Mouse (Mus musculus) Patski (cell line): Measurements from ENCODE around the gene Dgkk. TPM values are rescaled to one million over a fixed set of nuclear protein-coding genes. Genes with fewer than 3 reads are reported as not detected.
A peak's percentile ranks its signal among the peaks of the same experiment; 100 is the strongest.
"Not testable (repeated sequence)": the region's sequence is repeated elsewhere in the genome, so short reads cannot be mapped to it uniquely, and the experiment has no call there.

Source experiments
- ATAC-seq: fragments of 100-300 bp; one replicate; pipeline ENCODE4 v1.8.0; 2021
- CTCF ChIA-PET: fragments of 350-600 bp; sonication (Branson Sonifier 250); formaldehyde crosslinking; loops from one replicate; lab custom pipeline; 2022; ENCODE audit warnings: inconsistent platforms; lab: Charles Lee
- POLR2A ChIA-PET: fragments of 350-600 bp; sonication (Branson Sonifier 250); formaldehyde crosslinking; loops from one replicate; lab custom pipeline; 2022; ENCODE audit warnings: antibody characterized with exemption, inconsistent platforms; lab: Charles Lee
- DNase-seq: peaks from one replicate; pipeline ENCODE4 v3.0.0-alpha.2; 2011; ENCODE audit warnings: low read depth, low spot score
- H3K27me3 ChIP-seq: fragments of 371-371 bp; one replicate; pipeline ENCODE4 v1.5.1; 2021
- CTCF ChIP-seq: fragments of 100-300 bp; IDR thresholded peaks from one replicate; pipeline ENCODE4 v1.5.1; 2021
- in situ Hi-C: fragments of 300-500 bp; cut with MboI; formaldehyde crosslinking; loops from 3 replicates; pipeline ENCODE4 v1.11.1; 2018; ENCODE audit warnings: low pct_unique_long_range_greater_than_20kb, mixed read lengths
- polyA plus RNA-seq: library from polyadenylated mRNA; unstranded; gene quantifications from one replicate; pipeline ENCODE4 v1.2.3, GENCODE M21; 2021

Dgkk gene
- polyA plus RNA-seq = not detected

DNA sequence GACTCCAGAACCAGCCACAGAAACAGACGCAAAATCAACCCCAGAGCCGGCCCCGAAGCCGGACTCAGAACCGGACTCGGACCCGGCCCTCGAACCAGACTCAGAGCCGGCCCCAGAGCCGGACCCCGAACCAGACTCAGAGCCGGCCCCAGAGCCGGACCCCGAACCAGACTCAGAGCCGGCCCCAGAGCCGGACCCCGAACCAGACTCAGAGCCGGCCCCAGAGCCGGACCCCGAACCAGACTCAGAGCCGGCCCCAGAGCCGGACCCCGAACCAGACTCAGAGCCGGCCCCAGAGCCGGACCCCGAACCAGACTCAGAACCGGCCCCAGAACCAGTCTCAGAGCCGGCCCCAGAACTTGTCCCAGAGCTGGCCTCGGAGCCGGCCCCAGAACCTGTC lies at the start of gene Dgkk:
Dgkk (plus strand) TSS at position 301 of the 400 bp plus-strand sequence.
- POLR2A ChIA-PET, CTCF ChIA-PET, in situ Hi-C loops, DNase-seq, ATAC-seq: not testable (repeated sequence)
- peaks cover 50% of the 10 kb centered on the region for H3K27me3 ChIP-seq

DNA sequence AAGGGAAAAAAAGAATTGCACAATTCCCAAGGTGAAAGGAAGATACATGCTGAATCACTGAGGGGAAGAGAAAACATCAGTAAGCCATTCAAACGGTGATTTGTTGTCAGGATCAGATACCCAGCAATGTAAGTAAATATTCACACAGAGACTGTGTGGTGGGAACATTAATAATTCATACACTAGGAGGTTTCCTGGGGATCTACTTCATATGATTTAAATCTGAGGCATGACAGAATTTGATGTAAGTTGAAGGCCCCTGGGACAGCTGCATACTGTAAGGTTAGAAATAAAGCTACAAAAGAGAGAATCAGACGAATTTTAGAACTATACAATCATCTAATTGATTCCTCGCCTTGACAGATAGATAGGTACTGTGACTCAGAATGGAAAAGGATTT lies 45.1 kb upstream of the Dgkk start:
- in situ Hi-C loops = no loop called here
- DNase-seq = no peak
- ATAC-seq = no peak
- ChIA-PET CTCF (no interaction called here), POLR2A (no interaction called here)
- TF ChIP-seq CTCF = no peak
- H3K27me3 ChIP-seq = peaks cover 76% of the 10 kb centered on the region

DNA sequence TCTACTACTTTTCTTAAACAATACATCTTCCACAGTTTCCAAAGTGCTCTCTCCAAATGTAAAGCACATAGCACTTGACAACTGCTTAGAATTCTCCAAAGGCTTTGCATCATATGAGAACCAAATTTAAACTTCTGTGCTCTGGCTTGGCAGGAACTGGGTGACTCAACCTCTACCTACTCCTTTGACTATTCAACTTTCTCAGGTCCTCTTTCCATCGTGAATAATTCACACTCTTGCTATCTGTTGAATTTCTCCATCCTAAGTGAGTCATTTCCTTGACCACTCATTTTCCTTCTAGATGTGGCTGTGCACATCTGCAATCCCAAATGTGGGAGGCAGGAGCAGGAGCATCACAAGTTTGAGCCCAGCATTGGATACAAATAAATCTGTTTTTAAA lies 28.4 kb upstream of the Dgkk start:
- in situ Hi-C loops = no loop called here
- no peak for DNase-seq
- POLR2A ChIA-PET = no interaction called here
- H3K27me3 ChIP-seq = peaks cover 78% of the 10 kb centered on the region
- CTCF ChIA-PET = no interaction called here
- no peak for ATAC-seq
- no peak for TF ChIP-seq CTCF

- peaks cover 74% of the 10 kb centered on the region for H3K27me3 ChIP-seq
- no peak for TF ChIP-seq CTCF
- POLR2A ChIA-PET = no interaction called here
- no peak for ATAC-seq
- in situ Hi-C loops = no loop called here
- DNase-seq = no peak
- CTCF ChIA-PET = interaction anchor here (0.7 kb wide), 1 partner anchor 25 kb away, joined by 3 read pairs; no protein-coding TSS in a partner anchor
Observed at GRCm38 (mm10) chrX:6751549-6752047, 27.5 kb upstream of the Dgkk start.

GRCm38 (mm10) chrX:6777489-6778249 lies 1.4 kb upstream of the Dgkk start:
- POLR2A ChIA-PET = interaction anchor here (0.6 kb wide), 1 partner anchor 672 kb away, joined by 3 read pairs; no protein-coding TSS in a partner anchor
- in situ Hi-C loops = no loop called here
- DNase-seq (no peak), ATAC-seq (no peak)
- CTCF ChIA-PET = no interaction called here
- no peak for TF ChIP-seq CTCF
- peaks cover 55% of the 10 kb centered on the region for H3K27me3 ChIP-seq

DNA sequence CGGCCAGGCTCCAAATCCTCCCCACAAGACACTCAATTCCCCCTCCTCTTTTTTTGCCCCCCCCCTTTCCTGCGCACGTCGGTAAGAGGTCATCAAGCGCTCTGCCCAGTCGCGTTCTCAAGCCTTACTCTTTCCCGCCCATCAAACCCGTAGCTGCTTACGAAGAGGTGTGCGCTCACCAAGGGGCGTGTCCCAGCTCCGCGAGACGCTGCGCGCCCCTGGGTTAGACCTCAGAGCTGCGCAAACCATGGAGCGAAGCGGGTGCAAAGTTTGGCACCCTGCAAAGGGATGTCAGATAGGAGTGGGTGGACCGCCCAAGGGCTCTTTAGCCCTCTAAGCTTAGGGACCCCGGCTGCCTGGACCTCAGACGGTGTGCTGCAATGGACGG lies 862 bp upstream of the Dgkk start:
- peaks cover 55% of the 10 kb centered on the region for H3K27me3 ChIP-seq
- no peak for TF ChIP-seq CTCF
- DNase-seq (no peak), ATAC-seq (no peak)
- CTCF ChIA-PET = no interaction called here
- POLR2A ChIA-PET = no interaction called here
- in situ Hi-C loops = no loop called here

DNA sequence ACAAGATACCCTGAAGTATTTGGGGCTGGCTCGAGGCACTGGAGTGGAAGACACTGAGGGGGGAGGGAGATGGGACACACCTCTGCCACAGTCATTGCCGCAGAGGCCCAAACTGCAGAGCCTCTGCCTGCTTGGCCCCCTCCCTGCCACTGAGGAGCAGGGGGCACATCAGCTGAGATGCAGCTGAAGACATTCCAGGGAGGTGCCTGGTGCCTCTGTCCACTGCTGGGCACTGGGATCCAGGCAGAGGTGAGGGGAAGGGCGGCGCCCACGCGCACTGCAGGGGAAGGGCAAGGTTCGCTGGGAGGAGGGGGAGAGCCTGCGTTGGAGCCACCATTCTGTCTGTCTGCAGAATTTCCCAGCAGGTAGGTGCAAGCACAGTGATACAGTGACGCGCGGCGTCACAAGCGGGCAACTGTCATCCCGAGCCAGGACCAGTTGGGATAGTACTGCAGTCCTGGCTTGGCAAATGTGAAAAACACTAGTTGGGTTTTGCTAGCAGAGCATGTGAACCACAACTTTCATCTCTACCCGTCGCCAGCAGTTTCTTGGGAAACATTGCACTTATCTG lies 948 bp downstream of the Dgkk start:
- CTCF ChIA-PET = no interaction called here
- TF ChIP-seq CTCF = no peak
- H3K27me3 ChIP-seq = peaks cover 45% of the 10 kb centered on the region
- DNase-seq (no peak), ATAC-seq (no peak)
- in situ Hi-C loops = no loop called here
- POLR2A ChIA-PET = interaction anchor here (0.9 kb wide), 1 partner anchor 15 kb away, joined by 3 read pairs; no protein-coding TSS in a partner anchor

GRCm38 (mm10) chrX:6832553-6832952 lies 53.4 kb downstream of the Dgkk start:
- peaks cover 19% of the 10 kb centered on the region for H3K27me3 ChIP-seq
- ATAC-seq (no peak), DNase-seq (no peak)
- TF ChIP-seq CTCF = peak; percentile 41
- in situ Hi-C loops = no loop called here
- CTCF ChIA-PET = no interaction called here
- POLR2A ChIA-PET = no interaction called here

DNA sequence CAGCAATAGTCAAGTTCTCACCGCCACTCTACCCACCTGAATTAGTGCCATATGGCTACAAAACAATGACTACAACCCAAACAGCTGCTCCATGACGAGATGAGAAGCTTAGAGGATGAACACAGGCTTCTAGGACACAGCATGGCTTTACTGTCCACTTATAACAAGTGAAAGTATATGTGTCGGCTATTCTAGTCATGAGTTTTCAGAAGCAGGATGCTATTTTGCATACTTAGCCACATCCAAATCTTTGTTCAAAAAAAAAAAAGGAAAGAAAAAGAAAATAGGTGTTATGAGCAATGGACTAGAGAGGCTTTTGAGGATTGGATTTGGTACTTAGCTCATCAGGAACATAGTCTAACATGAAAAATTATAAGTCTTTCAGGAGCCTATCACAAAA lies 74.4 kb downstream of the Dgkk start:
- CTCF ChIA-PET = no interaction called here
- DNase-seq (no peak), ATAC-seq (no peak)
- in situ Hi-C loops = no loop called here
- no peak for TF ChIP-seq CTCF
- POLR2A ChIA-PET = no interaction called here
- H3K27me3 ChIP-seq = peaks cover 51% of the 10 kb centered on the region

GRCm38 (mm10) chrX:6854136-6854535 lies 75.0 kb downstream of the Dgkk start:
- DNase-seq (no peak), ATAC-seq (no peak)
- CTCF ChIA-PET = no interaction called here
- no peak for TF ChIP-seq CTCF
- POLR2A ChIA-PET = no interaction called here
- in situ Hi-C loops = no loop called here
- H3K27me3 ChIP-seq = peaks cover 52% of the 10 kb centered on the region

DNA sequence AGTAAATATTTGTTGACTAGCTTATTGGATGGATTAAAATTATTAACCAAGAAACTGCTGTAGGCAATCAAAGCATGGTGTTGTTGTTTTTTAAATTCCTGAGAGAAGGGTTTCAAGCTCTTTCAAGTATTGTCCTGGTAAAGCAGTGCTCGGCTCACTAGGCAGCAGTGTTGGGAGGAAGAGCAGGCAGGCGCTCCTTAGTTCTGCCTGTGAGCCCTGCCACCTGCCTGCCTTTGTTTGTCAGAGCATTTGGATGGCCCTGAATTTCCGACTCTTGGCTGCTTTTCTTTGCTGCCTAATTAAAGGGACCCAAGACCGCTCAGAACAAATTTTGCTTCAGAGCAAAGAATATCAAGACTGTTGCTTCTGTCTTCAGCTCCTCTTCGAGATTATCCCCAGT lies 114.8 kb downstream of the Dgkk start:
- no peak for DNase-seq
- in situ Hi-C loops = no loop called here
- ATAC-seq = no peak

More for the DNA sequence above, 114.8 kb downstream of the Dgkk start:
- ChIA-PET CTCF (interaction anchor here (1.2 kb wide), 1 partner anchor 22 kb away, joined by 3 read pairs; no protein-coding TSS in a partner anchor), POLR2A (no interaction called here)
- TF ChIP-seq CTCF = no peak
- H3K27me3 ChIP-seq = peaks cover 82% of the 10 kb centered on the region
